Mouse (Mus musculus): ENCODE data around the gene Limk1.
A peak's percentile ranks its signal among the peaks of the same experiment; 100 is the strongest.

Gene Limk1

GRCm38 (mm10) chr5:134688086-134688717 lies at the start of gene Limk1:
Gene Limk1, minus strand, starts transcription at chr5:134688598.
- DNase-seq (ENCODE audit: low spot score in 2 of 2), result no peak

- no peak for DNase-seq (ENCODE audit: low spot score in 2 of 2)
Observed at GRCm38 (mm10) chr5:134734920-134735319, 46.5 kb upstream of the Limk1 start.

- DNase-seq (ENCODE audit: low spot score in 2 of 2), result no peak
Observed at GRCm38 (mm10) chr5:134734072-134734471, 45.7 kb upstream of the Limk1 start.

- no peak for DNase-seq (ENCODE audit: low spot score in 2 of 2)
Observed at GRCm38 (mm10) chr5:134733241-134733640, 44.8 kb upstream of the Limk1 start.

GRCm38 (mm10) chr5:134729124-134729523 lies 40.7 kb upstream of the Limk1 start:
- no peak for DNase-seq (ENCODE audit: low spot score in 2 of 2)

- DNase-seq (ENCODE audit: low spot score in 2 of 2), result no peak
Observed at GRCm38 (mm10) chr5:134728535-134728934, 40.1 kb upstream of the Limk1 start.

GRCm38 (mm10) chr5:134727001-134727639 lies 38.7 kb upstream of the Limk1 start:
- DNase-seq (ENCODE audit: low spot score in 2 of 2), result no peak

GRCm38 (mm10) chr5:134725299-134725698 lies 36.9 kb upstream of the Limk1 start:
- no peak for DNase-seq (ENCODE audit: low spot score in 2 of 2)

- DNase-seq (ENCODE audit: low spot score in 2 of 2), result no peak
Observed at GRCm38 (mm10) chr5:134720058-134720457, 31.7 kb upstream of the Limk1 start.

GRCm38 (mm10) chr5:134711076-134711475 lies 22.7 kb upstream of the Limk1 start:
- DNase-seq (ENCODE audit: low spot score in 2 of 2), result no peak

- DNase-seq (ENCODE audit: low spot score in 2 of 2), result no peak
Observed at GRCm38 (mm10) chr5:134709275-134709674, 20.9 kb upstream of the Limk1 start.

- peak; percentile 70 to 83 for DNase-seq (ENCODE audit: low spot score in 2 of 2)
Observed at GRCm38 (mm10) chr5:134704157-134704556, 15.8 kb upstream of the Limk1 start.

- no peak for DNase-seq (ENCODE audit: low spot score in 2 of 2)
Observed at GRCm38 (mm10) chr5:134695539-134695938, 7.1 kb upstream of the Limk1 start.

GRCm38 (mm10) chr5:134695082-134695481 lies 6.7 kb upstream of the Limk1 start:
- no peak for DNase-seq (ENCODE audit: low spot score in 2 of 2)

GRCm38 (mm10) chr5:134692704-134693103 lies 4.3 kb upstream of the Limk1 start:
- no peak for DNase-seq (ENCODE audit: low spot score in 2 of 2)

- DNase-seq (ENCODE audit: low spot score in 2 of 2), result peak; percentile 97 to 99
Observed at GRCm38 (mm10) chr5:134688718-134689284, 403 bp upstream of the Limk1 start.

- DNase-seq (ENCODE audit: low spot score in 2 of 2), result no peak
Observed at GRCm38 (mm10) chr5:134687187-134687586, 1.2 kb downstream of the Limk1 start.

- DNase-seq (ENCODE audit: low spot score in 2 of 2), result no peak
Observed at GRCm38 (mm10) chr5:134686541-134686940, 1.9 kb downstream of the Limk1 start.

GRCm38 (mm10) chr5:134684398-134684797 lies 4.0 kb downstream of the Limk1 start:
- no peak for DNase-seq (ENCODE audit: low spot score in 2 of 2)

- DNase-seq (ENCODE audit: low spot score in 2 of 2), result no peak
Observed at GRCm38 (mm10) chr5:134683813-134684212, 4.6 kb downstream of the Limk1 start.

- no peak for DNase-seq (ENCODE audit: low spot score in 2 of 2)
Observed at GRCm38 (mm10) chr5:134680238-134680637, 8.2 kb downstream of the Limk1 start.

GRCm38 (mm10) chr5:134678827-134679546 lies 9.4 kb downstream of the Limk1 start:
- DNase-seq (ENCODE audit: low spot score in 2 of 2), result no peak

- DNase-seq (ENCODE audit: low spot score in 2 of 2), result peak in 1 of 2 experiments; percentile 34
Observed at GRCm38 (mm10) chr5:134678031-134678430, 10.4 kb downstream of the Limk1 start.

All from spleen, postnatal 10 days (tissue).